Mouse (Mus musculus) liver, adult 2 months (tissue): ENCODE data around the gene Islr2. TPM values are rescaled to one million over a fixed set of nuclear protein-coding genes. Genes with fewer than 3 reads are reported as not detected.

ENCODE experiments used
- DNase-seq: peaks from one replicate; pipeline ENCODE4 v3.0.0-alpha.2; 2011; ENCODE audit warnings: low read depth, low spot score; ENCODE audit errors: extremely low read depth
- H3K27ac ChIP-seq: fragments of 200-500 bp; replicated peaks from 2 replicates; pipeline ENCODE4 v1.5.1; 2012; ENCODE audit warnings: low read depth, mild to moderate bottlenecking, control low read depth, inconsistent platforms, low read length; ENCODE audit not compliant: insufficient read depth
- H3K27me3 ChIP-seq: fragments of 200-500 bp; 2 replicates; pipeline ENCODE4 v1.6.1; 2012; ENCODE audit warnings: mild to moderate bottlenecking, moderate library complexity, low read length, inconsistent platforms; ENCODE audit not compliant: control insufficient read depth, insufficient read depth
- H3K36me3 ChIP-seq: fragments of 200-500 bp; 2 replicates; pipeline ENCODE4 v1.6.1; 2012; ENCODE audit warnings: low read length, inconsistent platforms; ENCODE audit not compliant: control insufficient read depth, insufficient read depth
- H3K4me1 ChIP-seq: fragments of 200-500 bp; 2 replicates; pipeline ENCODE4 v1.6.1; 2011; ENCODE audit warnings: low read length; ENCODE audit not compliant: control insufficient read depth, insufficient read depth
- H3K4me3 ChIP-seq: fragments of 200-500 bp; 2 replicates; pipeline ENCODE4 v1.5.1; 2011; ENCODE audit warnings: low read depth, mild to moderate bottlenecking, control low read depth, low read length, moderate library complexity; ENCODE audit not compliant: insufficient read depth
- H3K79me2 ChIP-seq: fragments of 200-500 bp; 2 replicates; pipeline ENCODE4 v1.6.1; 2012; ENCODE audit warnings: inconsistent platforms, mild to moderate bottlenecking, low read length, moderate library complexity; ENCODE audit not compliant: control insufficient read depth, insufficient read depth
- H3K9ac ChIP-seq: fragments of 200-500 bp; 2 replicates; pipeline ENCODE4 v1.6.1; 2012; ENCODE audit warnings: low read depth, mild to moderate bottlenecking, control low read depth, inconsistent platforms, low read length
- CTCF ChIP-seq: fragments of 200-500 bp; IDR thresholded peaks from 2 replicates; pipeline ENCODE4 v1.5.1; 2011; ENCODE audit warnings: low read depth, low read length, control low read depth
- POLR2A ChIP-seq: fragments of 200-500 bp; IDR thresholded peaks from 2 replicates; pipeline ENCODE4 v1.6.1; 2011; ENCODE audit warnings: low read length, control low read depth; ENCODE audit not compliant: insufficient read depth; ENCODE audit errors: extremely low read depth
- WGBS: fragments of 180-500 bp; shearing (Covaris S2); methylation state at CpG from one replicate; pipeline ENCODE4 v1.1.7; 2018; 5-methylcytosine and 5-hydroxymethylcytosine counted together
- polyA plus RNA-seq: library from polyadenylated mRNA; depleted of rRNA; stranded (reverse); fragments of >200 nt; gene quantifications from 2 replicates; pipeline ENCODE4 v1.2.3, GENCODE M21; 2012
- total RNA-seq: library from RNA; depleted of rRNA; stranded (reverse); fragments of >200 nt; gene quantifications from 2 replicates; pipeline ENCODE4 v1.2.3, GENCODE M21; 2014

The Islr2 gene
- total and polyA plus RNA-seq, 2 experiments: not detected

GRCm38 (mm10) chr9:58162173-58162572 lies 41.9 kb downstream of the Islr2 start:
- H3K9ac ChIP-seq: no peak overlapping the region
- TF ChIP-seq CTCF: no peak
- no peak for TF ChIP-seq POLR2A
- no peaks in the 10 kb centered on the region for H3K27me3 ChIP-seq
- H3K79me2 ChIP-seq: no peaks in the 10 kb centered on the region
- no peak overlapping the region for H3K4me3 ChIP-seq
- H3K27ac ChIP-seq: no peak overlapping the region
- H3K36me3 ChIP-seq: no peaks in the 10 kb centered on the region
- WGBS: 93% methylated on average over 3 of the region's 3 CpGs
- DNase-seq: no peak
- no peaks in the 10 kb centered on the region for H3K4me1 ChIP-seq

- H3K4me1 ChIP-seq: no peaks in the 10 kb centered on the region
- no peak overlapping the region for H3K9ac ChIP-seq
- TF ChIP-seq CTCF (no peak), POLR2A (no peak)
- DNase-seq: no peak
- H3K4me3 ChIP-seq: no peak overlapping the region
- no peak overlapping the region for H3K27ac ChIP-seq
- no peaks in the 10 kb centered on the region for H3K36me3 ChIP-seq
- no peaks in the 10 kb centered on the region for H3K27me3 ChIP-seq
- no peaks in the 10 kb centered on the region for H3K79me2 ChIP-seq
- WGBS: 74% methylated on average over 5 of the region's 5 CpGs
Measured at GRCm38 (mm10) chr9:58160315-58160714, 43.8 kb downstream of the Islr2 start.

DNA sequence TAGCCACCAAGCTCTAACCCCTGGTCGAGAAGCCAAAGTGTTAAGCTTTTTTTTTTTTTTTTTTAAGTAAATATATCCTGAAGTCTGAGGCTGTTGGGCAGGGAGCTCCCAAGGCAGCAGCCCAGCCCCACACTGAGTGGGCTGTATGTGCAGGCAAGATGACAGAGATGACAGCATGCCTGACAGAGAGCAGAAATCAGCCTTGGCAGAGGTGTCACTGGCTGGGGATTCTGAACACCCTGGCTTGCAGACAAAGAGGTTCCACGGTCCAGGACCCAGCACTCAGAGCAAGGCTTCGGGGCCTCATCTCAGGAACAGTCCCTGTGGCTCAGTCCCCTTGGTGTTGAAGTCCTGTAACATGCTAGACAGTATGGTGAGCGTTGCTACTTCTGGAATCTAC lies 44.3 kb downstream of the Islr2 start:
- no peak for DNase-seq
- TF ChIP-seq POLR2A (no peak), CTCF (no peak)
- no peak overlapping the region for H3K4me3 ChIP-seq
- H3K9ac ChIP-seq: no peak overlapping the region
- H3K36me3 ChIP-seq: no peaks in the 10 kb centered on the region
- H3K27ac ChIP-seq: no peak overlapping the region
- no peaks in the 10 kb centered on the region for H3K27me3 ChIP-seq
- H3K79me2 ChIP-seq: no peaks in the 10 kb centered on the region
- 56% methylated on average over 4 of the region's 4 CpGs for WGBS
- no peaks in the 10 kb centered on the region for H3K4me1 ChIP-seq

DNA sequence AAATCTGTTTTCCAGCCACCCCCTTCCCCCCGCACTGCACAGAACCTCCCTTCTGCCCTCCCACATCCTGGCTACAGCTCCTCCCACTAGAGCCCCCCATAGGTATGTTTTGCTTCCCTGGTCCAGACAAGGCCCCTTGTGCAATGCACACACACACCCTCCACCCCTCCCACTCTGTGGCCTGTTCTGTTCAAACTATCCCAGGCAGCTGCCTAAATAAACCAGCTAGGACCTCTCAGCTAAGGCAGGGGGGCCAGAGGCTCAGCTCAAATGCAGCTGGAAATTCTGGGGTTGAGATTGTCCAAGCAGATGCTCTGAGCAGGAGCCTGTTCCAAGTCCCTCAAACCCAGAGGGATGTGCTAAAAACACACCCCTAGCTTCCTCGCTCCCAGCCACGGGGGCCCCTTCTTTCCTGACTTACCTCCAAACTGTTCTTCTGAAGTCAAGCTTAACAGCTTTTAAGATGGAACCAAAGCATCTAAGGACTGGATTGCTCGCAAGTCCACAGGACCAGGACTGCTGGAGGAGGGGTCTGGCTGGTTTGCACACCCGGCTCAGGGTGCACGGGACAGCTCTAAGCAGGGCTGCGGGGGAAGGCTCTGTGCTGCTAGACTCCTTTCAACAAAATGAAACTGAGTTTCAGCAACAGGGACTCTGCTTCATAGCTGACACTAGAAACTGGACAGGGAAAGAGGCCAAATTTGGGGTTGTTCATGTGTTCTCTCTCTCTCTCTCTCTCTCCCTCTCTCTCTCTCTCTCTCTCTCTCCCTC lies 45.4 kb downstream of the Islr2 start:
- Histone ChIP-seq H3K27ac (no peak overlapping the region; the same call in 1 of the 2 replicates), H3K9ac (no peak overlapping the region), H3K36me3 (no peaks in the 10 kb centered on the region), H3K4me3 (no peak overlapping the region; the same call in 1 of the 2 replicates), H3K79me2 (no peaks in the 10 kb centered on the region), H3K4me1 (no peaks in the 10 kb centered on the region), H3K27me3 (no peaks in the 10 kb centered on the region)
- TF ChIP-seq POLR2A: no peak
- TF ChIP-seq CTCF: no peak
- peak; percentile 21 for DNase-seq
- WGBS: 50% methylated on average over 7 of the region's 7 CpGs

DNA sequence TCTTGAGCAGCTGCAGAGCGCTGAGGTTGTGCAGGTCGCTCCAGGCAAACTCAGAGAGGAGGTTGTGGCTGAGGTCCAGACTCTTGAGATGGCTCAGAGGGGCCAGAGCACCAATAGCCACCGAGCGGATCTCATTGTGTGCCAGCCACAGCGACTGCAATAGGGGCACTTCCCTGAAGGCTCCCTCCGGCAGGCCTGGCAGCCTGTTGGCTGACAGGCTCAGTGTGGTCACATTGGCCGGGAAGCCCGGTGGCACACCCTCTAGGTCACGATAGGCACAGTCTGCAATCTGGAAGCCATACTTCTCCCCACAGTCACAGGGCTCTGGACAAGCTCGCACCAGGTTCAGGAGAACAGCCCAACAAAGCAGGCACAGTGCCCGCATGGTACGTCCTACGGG lies 46.3 kb downstream of the Islr2 start:
- peak overlapping the region; percentile 11; the same call in 1 of the 2 replicates for H3K27ac ChIP-seq
- TF ChIP-seq POLR2A (no peak), CTCF (no peak)

More for the DNA sequence above, 46.3 kb downstream of the Islr2 start:
- Histone ChIP-seq H3K4me3 (peak overlapping the region; percentile 1; the same call in 1 of the 2 replicates), H3K79me2 (no peaks in the 10 kb centered on the region), H3K4me1 (no peaks in the 10 kb centered on the region), H3K9ac (no peak overlapping the region), H3K36me3 (no peaks in the 10 kb centered on the region), H3K27me3 (no peaks in the 10 kb centered on the region)
- no peak for DNase-seq
- WGBS: 77% methylated on average over 13 of the region's 13 CpGs
